ENCODE assay signal across 18 mouse cellular contexts in the genomic region with DNA sequence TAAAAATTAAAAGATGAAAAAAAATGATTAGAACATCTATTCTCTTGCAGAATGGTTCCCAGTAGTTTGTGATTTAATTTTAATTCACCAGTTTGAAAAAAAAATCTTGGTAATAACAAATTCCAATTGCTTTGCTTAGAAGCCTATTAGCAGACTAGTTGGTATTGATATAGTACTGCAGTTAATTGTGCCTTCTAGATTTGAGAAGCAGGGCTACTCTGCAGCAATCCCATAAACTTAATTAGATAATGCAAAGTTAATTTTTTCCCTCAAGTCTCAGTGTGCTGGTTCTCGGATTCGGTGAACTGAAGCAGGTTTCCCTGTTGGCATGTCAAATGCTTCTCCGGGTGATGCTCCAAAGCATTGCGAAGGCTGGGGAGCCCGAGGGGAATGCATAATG.
"Had no signal": no experiment of that assay in that cellular context is flagged by ENCODE, and none has a peak within 500 bp of the region (broad histone marks: within the 10 kb centered on the region; RNA-seq: fewer than 3 reads in every experiment).

No protein-coding gene starts in this region.

- H3K4me2 ChIP-seq: lung, embryonic 14.5 days; midbrain, embryonic 12.5 days; midbrain, embryonic 15.5 days; neural tube, embryonic 12.5 days had no signal

- H3K9me3 ChIP-seq: midbrain, embryonic 10.5 days; midbrain, embryonic 12.5 days; midbrain, embryonic 15.5 days; neural tube, embryonic 12.5 days had no signal

- H3K4me3 ChIP-seq: midbrain, embryonic 10.5 days; midbrain, embryonic 12.5 days; midbrain, embryonic 15.5 days; myocyte; neural tube, embryonic 12.5 days had no signal

- H3K9ac ChIP-seq: liver, embryonic 14.5 days; lung, embryonic 14.5 days; midbrain, embryonic 12.5 days; midbrain, embryonic 15.5 days; neural tube, embryonic 12.5 days had no signal

- H3K27me3 ChIP-seq: midbrain, embryonic 12.5 days; midbrain, embryonic 15.5 days; neural tube, embryonic 12.5 days had no signal

- H3K27ac ChIP-seq: liver, embryonic 14.5 days; midbrain, embryonic 10.5 days; midbrain, embryonic 12.5 days; midbrain, embryonic 15.5 days; neural tube, embryonic 12.5 days had no signal

- DNase-seq: lung, adult 18-20 months; lung, embryonic 14.5 days; lung, postnatal 10 days; lung, postnatal 4 days; retina, postnatal 1 day; right cerebral cortex, adult 18-20 months; right cerebral cortex, postnatal 25 days; right cerebral cortex, postnatal 4 days; spleen, adult 18-20 months; thymus, adult 18-20 months; thymus, postnatal 14 days; thymus, postnatal 36 days had no signal

- H3K4me1 ChIP-seq: midbrain, embryonic 10.5 days; midbrain, embryonic 15.5 days; neural tube, embryonic 12.5 days had no signal

- H3K36me3 ChIP-seq: midbrain, embryonic 10.5 days; midbrain, embryonic 12.5 days; midbrain, embryonic 15.5 days; neural tube, embryonic 12.5 days had no signal
